Mouse (Mus musculus) small intestine, adult 2 months (tissue): ENCODE results near the gene Rnf215.
A peak's percentile ranks its signal among the peaks of the same experiment; 100 is the strongest.

Experiments
- CTCF ChIP-seq: fragments of 200-500 bp; IDR thresholded peaks from 2 replicates; pipeline ENCODE4 v1.5.1; 2012; ENCODE audit warnings: low read depth, mild to moderate bottlenecking, control low read depth, inconsistent platforms, low read length, moderate library complexity, mixed read lengths; ENCODE audit not compliant: insufficient replicate concordance, insufficient read length; ENCODE audit errors: extremely low read depth
- POLR2A ChIP-seq: fragments of 200-500 bp; IDR thresholded peaks from 2 replicates; pipeline ENCODE4 v1.6.1; 2012; ENCODE audit warnings: low read depth, mild to moderate bottlenecking, control low read depth, inconsistent platforms, low read length, moderate library complexity

- no peak for TF ChIP-seq CTCF
- peak; percentile 84 for TF ChIP-seq POLR2A
These were observed 16.7 kb upstream of the Rnf215 start for GRCm38 (mm10) chr11:4118081-4118921.
